Mouse (Mus musculus): Measurements from ENCODE around the gene Cryab. TPM values are rescaled to one million over a fixed set of nuclear protein-coding genes. Genes with fewer than 3 reads are reported as not detected.

The Cryab gene
- total and polyA plus RNA-seq, 3 experiments = not detected

- Histone ChIP-seq H3K36me3 (ENCODE audit: control insufficient read depth in 1 of 2, insufficient read depth in 2 of 2, low read length in 2 of 2) (no peaks in the 10 kb centered on the region), H3K27me3 (ENCODE audit: control insufficient read depth in 1 of 2, insufficient read depth in 2 of 2, low read length in 2 of 2) (peaks cover 10 to 13% of the 10 kb centered on the region in 2 experiments), H3K9me3 (replicated peaks; ENCODE audit: insufficient read depth, low read length) (no peaks in the 10 kb centered on the region), H3K4me1 (ENCODE audit: control insufficient read depth in 1 of 2, insufficient read depth in 2 of 2, low read length in 2 of 2) (peaks cover 0 to 3% of the 10 kb centered on the region in 2 experiments; a peak in 1 of 4 replicates), H3K27ac (ENCODE audit: control insufficient read depth, low read depth, low read length) (no peak overlapping the region), H3K9ac (ENCODE audit: control insufficient read depth, low read depth, low read length, poor library complexity, severe bottlenecking) (no peak overlapping the region), H3K79me2 (ENCODE audit: control insufficient read depth, insufficient read depth, low read length, poor library complexity) (no peaks in the 10 kb centered on the region), H3K4me3 (ENCODE audit: control insufficient read depth in 1 of 2, insufficient read depth in 1 of 2, low read depth in 2 of 2, low read length in 2 of 2) (no peak overlapping the region)
- TF ChIP-seq GATA1 (IDR thresholded peaks at IDR 0.05; ENCODE audit: low read depth, low read length) (no peak), BHLHE40 (IDR thresholded peaks at IDR 0.05; ENCODE audit: borderline replicate concordance, low read depth, low read length) (no peak), E2F4 (IDR thresholded peaks at IDR 0.05; ENCODE audit: borderline replicate concordance, low read depth, low read length) (no peak), NRF1 (IDR thresholded peaks at IDR 0.05; ENCODE audit: insufficient read depth, low read depth, low read length, poor library complexity, severe bottlenecking) (no peak), CHD2 (IDR thresholded peaks at IDR 0.05; ENCODE audit: low read length) (no peak), KAT2A (conservative IDR thresholded peaks at IDR 0.05; ENCODE audit: low read depth, low read length) (no peak), CHD1 (IDR thresholded peaks at IDR 0.05; ENCODE audit: low read depth, low read length) (no peak), MAZ (IDR thresholded peaks at IDR 0.05; ENCODE audit: low read depth, low read length) (no peak), ETS1 (IDR thresholded peaks at IDR 0.05; ENCODE audit: low read depth, low read length) (no peak), POLR2AphosphoS2 (IDR thresholded peaks at IDR 0.05; ENCODE audit: low read length) (no peak)
- DNase-seq (ENCODE audit: low read depth, low spot score) = no peak
These were observed 5.3 kb upstream of the Cryab start for GRCm38 (mm10) chr9:50745806-50746205.

- no peak within 1 kb of the TSS for H3K27ac ChIP-seq (ENCODE audit: control insufficient read depth, low read depth, low read length)
- no peak within 1 kb of the TSS for H3K9ac ChIP-seq (ENCODE audit: control insufficient read depth, low read depth, low read length, poor library complexity, severe bottlenecking)
- TF ChIP-seq ZKSCAN1 (IDR thresholded peaks at IDR 0.05; ENCODE audit: low read depth, low read length) (no peak), SMC3 (IDR thresholded peaks at IDR 0.05; ENCODE audit: low read depth, low read length) (no peak), USF1 (IDR thresholded peaks at IDR 0.05; ENCODE audit: low read depth, low read length) (no peak), ETS1 (IDR thresholded peaks at IDR 0.05; ENCODE audit: low read depth, low read length) (no peak), UBTF (IDR thresholded peaks at IDR 0.05; ENCODE audit: borderline replicate concordance, insufficient read depth, low read depth, low read length) (no peak), CHD2 (IDR thresholded peaks at IDR 0.05; ENCODE audit: low read length) (no peak), GATA1 (IDR thresholded peaks at IDR 0.05; ENCODE audit: low read depth, low read length) (no peak), CHD1 (IDR thresholded peaks at IDR 0.05; ENCODE audit: low read depth, low read length) (no peak), CTCF (IDR thresholded peaks at IDR 0.05 in 2 of 3, conservative IDR thresholded peaks at IDR 0.05 in 1 of 3; ENCODE audit: control insufficient read depth in 1 of 3, insufficient read depth in 1 of 3, low read depth in 2 of 3, low read length in 3 of 3, poor library complexity in 1 of 3, severe bottlenecking in 1 of 3) (no peak)
- DNase-seq (ENCODE audit: low read depth, low spot score) = no peak
- H3K79me2 ChIP-seq (ENCODE audit: control insufficient read depth, insufficient read depth, low read length, poor library complexity) = no peaks in the 10 kb centered on the region
- no peak within 1 kb of the TSS for H3K4me3 ChIP-seq (ENCODE audit: control insufficient read depth in 1 of 2, insufficient read depth in 1 of 2, low read depth in 2 of 2, low read length in 2 of 2)
- no peaks in the 10 kb centered on the region for H3K9me3 ChIP-seq (replicated peaks; ENCODE audit: insufficient read depth, low read length)
- H3K4me1 ChIP-seq (ENCODE audit: control insufficient read depth in 1 of 2, insufficient read depth in 2 of 2, low read length in 2 of 2) = peaks cover 0 to 2% of the 10 kb centered on the region in 2 experiments; a peak in 1 of 4 replicates
- H3K27me3 ChIP-seq (ENCODE audit: control insufficient read depth in 1 of 2, insufficient read depth in 2 of 2, low read length in 2 of 2) = peaks cover 11 to 13% of the 10 kb centered on the region in 2 experiments
- H3K36me3 ChIP-seq (ENCODE audit: control insufficient read depth in 1 of 2, insufficient read depth in 2 of 2, low read length in 2 of 2) = no peaks in the 10 kb centered on the region
These were observed 4.9 kb upstream of the Cryab start, which contains the start of gene 2310030G06Rik for GRCm38 (mm10) chr9:50746214-50746677. Gene 2310030G06Rik (minus strand): TSS chr9:50746536.
